Mouse (Mus musculus): ENCODE results near the gene Spag17.

Spag17 gene

DNA sequence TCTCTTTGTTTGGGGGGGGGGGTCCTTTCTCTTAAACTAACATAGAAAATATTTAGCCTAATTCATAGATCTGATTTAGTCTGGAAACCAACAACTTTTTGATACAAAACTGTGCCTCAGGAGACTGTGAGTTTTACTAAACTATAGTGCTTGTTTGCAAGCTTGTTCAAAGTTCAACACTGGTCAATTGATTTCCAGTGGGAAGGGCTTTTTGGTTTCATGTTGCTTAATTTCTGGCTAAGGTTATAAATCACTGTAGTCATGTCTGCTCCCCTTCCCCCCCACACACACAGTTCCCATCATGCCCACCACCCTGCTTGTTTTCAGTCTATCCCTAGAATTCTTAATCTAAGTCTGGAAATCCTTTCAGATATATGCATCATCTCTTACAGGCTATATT is 279.8 kb downstream of the Spag17 start:
- no peak for DNase-seq (ENCODE audit: low read depth, low spot score)
- no peaks in the 10 kb centered on the region for H3K27me3 ChIP-seq (ENCODE audit: control insufficient read depth, insufficient read depth, low read length, poor library complexity, severe bottlenecking)
- H3K36me3 ChIP-seq (ENCODE audit: control insufficient read depth, insufficient read depth, low read length, poor library complexity, severe bottlenecking), result 0 out of 2 replicates have a peak, but pooled peaks cover 3% of the 10 kb centered on the region

DNA sequence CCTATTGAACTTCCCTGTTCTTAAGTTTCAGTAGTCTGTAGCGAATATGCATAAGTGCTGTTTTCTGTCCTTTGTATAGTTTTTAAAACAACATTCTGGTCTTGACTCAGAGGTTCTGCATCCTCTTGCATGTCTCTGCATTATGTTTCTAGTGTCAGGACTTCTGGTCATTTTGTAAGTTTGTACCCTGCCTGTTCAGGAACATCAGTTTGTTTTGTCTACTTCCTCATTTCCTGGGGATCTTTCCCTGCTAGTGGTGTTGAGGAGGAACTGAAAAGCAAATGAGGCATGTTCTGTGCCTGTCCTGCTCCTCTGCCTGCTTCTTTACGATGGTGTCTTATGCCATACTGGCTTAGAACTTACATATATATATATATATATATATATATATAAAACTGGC is 290.8 kb downstream of the Spag17 start:
- Histone ChIP-seq H3K27me3 (ENCODE audit: control insufficient read depth, insufficient read depth, low read length, poor library complexity, severe bottlenecking) (no peaks in the 10 kb centered on the region), H3K36me3 (ENCODE audit: control insufficient read depth, insufficient read depth, low read length, poor library complexity, severe bottlenecking) (peaks cover 24% of the 10 kb centered on the region)
- peak; percentile 40 for DNase-seq (ENCODE audit: low read depth, low spot score)

DNA sequence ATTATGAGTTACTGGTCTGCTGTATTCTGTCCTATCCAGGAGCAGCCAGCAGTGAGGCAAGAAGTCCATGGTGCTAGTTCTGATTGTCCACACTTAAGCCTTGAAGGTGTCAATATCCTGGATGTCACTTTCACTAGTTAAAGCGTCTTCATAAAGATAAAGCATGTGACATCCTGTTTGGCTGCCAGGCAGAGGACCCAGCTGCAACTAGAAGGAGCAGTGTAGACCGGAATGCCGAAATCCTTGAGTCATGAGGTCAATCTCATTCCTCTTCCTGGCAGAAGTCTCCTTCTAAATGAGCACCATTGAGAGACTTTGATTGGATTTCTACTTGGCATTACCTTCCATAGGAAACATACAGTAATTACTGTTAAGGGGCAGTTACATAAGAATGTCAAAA is 295.3 kb downstream of the Spag17 start:
- DNase-seq (ENCODE audit: low read depth, low spot score), result no peak
- H3K27me3 ChIP-seq (ENCODE audit: control insufficient read depth, insufficient read depth, low read length, poor library complexity, severe bottlenecking), result no peaks in the 10 kb centered on the region
- peaks cover 16% of the 10 kb centered on the region for H3K36me3 ChIP-seq (ENCODE audit: control insufficient read depth, insufficient read depth, low read length, poor library complexity, severe bottlenecking)

DNA sequence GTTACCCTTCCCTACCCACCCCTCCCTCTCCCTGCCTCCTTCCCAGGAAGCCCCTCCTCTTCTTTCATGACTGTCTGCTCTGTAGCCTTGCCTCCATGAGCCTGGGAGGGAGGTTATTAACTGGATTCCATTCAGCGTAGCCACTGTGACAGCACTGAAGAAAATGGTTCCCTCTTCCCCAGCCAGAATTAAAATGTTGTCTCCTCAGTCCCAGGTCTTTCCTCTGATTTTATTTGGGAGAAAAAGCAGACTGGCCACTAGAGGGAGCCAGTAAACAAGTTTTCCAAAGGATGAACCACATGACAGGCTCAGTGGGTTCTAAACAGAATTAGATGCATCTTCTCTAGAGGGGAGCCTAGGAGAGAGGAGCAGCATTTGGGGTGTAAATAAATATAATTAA is 304.2 kb downstream of the Spag17 start:
- DNase-seq (ENCODE audit: low read depth, low spot score), result peak; percentile 57
- Histone ChIP-seq H3K36me3 (ENCODE audit: control insufficient read depth, insufficient read depth, low read length, poor library complexity, severe bottlenecking) (peaks cover 22% of the 10 kb centered on the region), H3K27me3 (ENCODE audit: control insufficient read depth, insufficient read depth, low read length, poor library complexity, severe bottlenecking) (no peaks in the 10 kb centered on the region)

DNA sequence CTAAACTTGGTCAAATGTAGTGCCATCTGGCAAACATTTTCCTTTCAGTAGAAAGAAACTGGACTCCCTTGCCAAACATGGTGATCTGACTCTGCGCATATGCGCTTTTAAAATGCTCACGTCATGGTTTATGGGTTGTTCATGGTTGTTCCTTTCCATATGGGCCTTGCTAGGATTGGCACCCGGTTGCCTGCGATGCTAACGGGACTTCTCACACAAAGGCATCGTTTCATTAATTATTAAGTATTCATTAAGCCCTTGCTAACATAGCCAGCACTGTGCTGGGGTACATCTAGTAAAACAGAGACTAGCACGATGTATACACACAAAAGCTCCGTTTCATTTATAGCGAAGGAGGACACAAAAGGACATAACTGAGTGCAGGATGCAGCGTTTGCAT is 304.7 kb downstream of the Spag17 start:
- H3K27me3 ChIP-seq (ENCODE audit: control insufficient read depth, insufficient read depth, low read length, poor library complexity, severe bottlenecking), result no peaks in the 10 kb centered on the region
- DNase-seq (ENCODE audit: low read depth, low spot score), result no peak

More for the DNA sequence above, 304.7 kb downstream of the Spag17 start:
- H3K36me3 ChIP-seq (ENCODE audit: control insufficient read depth, insufficient read depth, low read length, poor library complexity, severe bottlenecking), result peaks cover 19% of the 10 kb centered on the region
